Mouse (Mus musculus): ENCODE data around the gene Commd9.

The Commd9 gene
- long read RNA-seq, experiment 1, transcript Commd9-201 (6 exons, 1,191 nt) = major isoform, 52 of 60 reads
- long read RNA-seq, experiment 1, partial matches to known transcripts = 0 of 60 reads
- long read RNA-seq, experiment 1, other reads (novel, unspliced or antisense) = 7 of 60 reads
- long read RNA-seq, experiment 2, transcript Commd9-201 (6 exons, 1,191 nt) = major isoform, 58 of 67 reads
- long read RNA-seq, experiment 2, partial matches to known transcripts = 2 of 67 reads
- long read RNA-seq, experiment 2, other reads (novel, unspliced or antisense) = 7 of 67 reads

GRCm38 (mm10) chr2:101885768-101886438 lies at the start of gene Commd9:
Gene Commd9 (plus strand): TSS chr2:101886247.
- intact Hi-C loops (cut with DNase I) = no loop called here

DNA sequence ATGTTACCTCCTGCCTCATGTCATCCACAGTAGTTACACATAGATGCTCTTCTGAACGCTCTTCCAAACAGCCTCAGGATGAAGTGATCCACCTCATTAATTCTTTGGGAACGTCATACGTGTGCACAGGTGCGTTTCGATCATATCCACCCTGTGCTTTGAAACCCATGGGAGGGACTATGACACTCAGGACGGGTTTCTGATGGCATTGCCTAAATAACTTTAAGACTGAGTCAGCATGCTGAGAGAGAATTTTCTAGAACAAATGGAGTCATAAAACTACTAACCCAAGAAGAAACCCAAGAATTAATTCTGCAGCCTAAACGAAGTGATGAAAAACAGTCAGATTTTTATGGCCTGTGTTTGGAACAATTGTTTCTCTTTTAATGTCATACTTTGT lies 43.3 kb upstream of the Commd9 start:
- intact Hi-C loops (cut with DNase I) = no loop called here

GRCm38 (mm10) chr2:101854792-101855191 lies 31.3 kb upstream of the Commd9 start:
- intact Hi-C loops (cut with DNase I) = no loop called here

DNA sequence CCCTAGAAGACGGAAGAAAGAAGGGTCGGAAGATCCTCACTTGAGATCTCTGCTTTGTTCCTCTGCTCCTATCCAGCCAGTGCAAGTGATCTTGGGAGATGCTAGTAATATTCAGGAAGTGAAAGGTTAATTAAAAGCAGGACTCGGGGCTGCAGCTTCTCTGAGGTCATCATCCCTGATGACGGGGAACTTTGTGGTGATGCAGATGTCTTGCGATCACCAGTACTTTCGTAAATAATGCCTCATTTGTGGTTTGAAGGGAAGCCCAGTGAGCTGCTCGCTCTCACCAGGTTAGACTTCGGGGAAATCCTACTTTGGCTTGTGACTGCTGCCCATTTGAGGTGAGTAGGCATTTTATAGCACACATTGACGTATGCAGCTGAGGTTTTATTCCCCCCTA lies 29.9 kb upstream of the Commd9 start:
- intact Hi-C loops (cut with DNase I) = no loop called here

DNA sequence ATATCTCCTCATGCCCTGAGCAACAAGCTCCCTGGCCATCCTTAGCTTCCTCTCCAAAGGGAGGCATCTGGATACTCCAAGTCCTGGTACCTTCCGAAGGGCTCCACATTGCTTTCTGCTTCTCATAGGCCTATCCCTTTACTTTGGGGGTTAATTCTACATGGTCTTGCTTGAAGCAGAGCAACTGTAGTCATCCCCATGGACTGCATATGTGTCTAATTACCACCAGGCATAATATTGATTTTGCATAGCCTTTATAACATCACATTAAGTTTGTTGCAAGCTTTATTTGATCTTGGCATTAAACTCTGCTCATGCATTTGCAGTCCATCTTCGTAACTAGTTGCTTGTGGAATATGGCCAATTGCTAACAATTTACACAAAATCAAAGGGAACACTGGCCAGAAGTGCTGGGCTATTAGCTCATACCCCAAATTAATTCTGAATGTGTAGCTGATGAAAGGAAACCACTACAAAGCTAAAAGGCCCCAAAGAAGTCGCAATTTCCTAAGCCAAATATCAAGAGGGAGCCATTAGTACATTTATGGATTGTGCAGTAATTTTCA lies 25.0 kb upstream of the Commd9 start:
- intact Hi-C loops (cut with DNase I) = no loop called here

GRCm38 (mm10) chr2:101862219-101863123 lies 23.6 kb upstream of the Commd9 start:
- intact Hi-C loops (cut with DNase I) = no loop called here

GRCm38 (mm10) chr2:101868683-101869082 lies 17.4 kb upstream of the Commd9 start:
- intact Hi-C loops (cut with DNase I) = no loop called here

- intact Hi-C loops (cut with DNase I) = loop anchor here (2.0 to 5.0 kb wide), 2 partner anchors 164 to 179 kb away; no protein-coding TSS in a partner anchor
Observed at GRCm38 (mm10) chr2:101871179-101871578, 14.9 kb upstream of the Commd9 start.

DNA sequence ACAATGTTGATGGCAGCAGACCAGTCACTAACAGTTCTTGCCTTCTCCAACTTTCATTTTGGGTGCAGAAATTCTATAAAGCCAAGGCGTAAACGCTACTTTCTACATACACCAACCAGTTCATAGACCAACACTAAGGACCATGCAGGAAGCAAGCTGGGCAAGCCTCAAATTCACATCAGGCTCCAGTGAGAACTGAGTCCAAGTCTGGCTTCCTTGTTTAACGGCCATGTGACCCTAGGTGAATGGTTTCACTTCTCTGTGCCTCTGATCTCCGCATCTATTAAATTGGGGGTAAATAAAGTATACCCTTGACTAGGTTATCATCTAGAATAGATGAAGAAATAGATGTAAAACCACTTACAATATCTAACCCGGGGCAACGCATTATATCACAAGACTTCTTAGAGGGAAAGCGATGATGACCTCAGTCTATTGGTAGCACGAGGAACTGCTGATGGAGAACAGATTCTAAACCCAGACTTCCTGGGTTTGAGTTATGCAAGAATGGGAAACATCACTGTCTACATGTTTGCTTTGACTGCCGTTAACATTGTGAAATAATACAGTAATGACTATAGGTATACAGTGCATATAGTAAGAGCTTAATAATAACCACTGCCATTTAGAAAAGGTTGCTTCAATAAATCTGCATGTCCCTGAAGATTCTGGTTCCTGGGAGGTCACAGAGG lies 4.4 kb upstream of the Commd9 start:
- intact Hi-C loops (cut with DNase I) = no loop called here

DNA sequence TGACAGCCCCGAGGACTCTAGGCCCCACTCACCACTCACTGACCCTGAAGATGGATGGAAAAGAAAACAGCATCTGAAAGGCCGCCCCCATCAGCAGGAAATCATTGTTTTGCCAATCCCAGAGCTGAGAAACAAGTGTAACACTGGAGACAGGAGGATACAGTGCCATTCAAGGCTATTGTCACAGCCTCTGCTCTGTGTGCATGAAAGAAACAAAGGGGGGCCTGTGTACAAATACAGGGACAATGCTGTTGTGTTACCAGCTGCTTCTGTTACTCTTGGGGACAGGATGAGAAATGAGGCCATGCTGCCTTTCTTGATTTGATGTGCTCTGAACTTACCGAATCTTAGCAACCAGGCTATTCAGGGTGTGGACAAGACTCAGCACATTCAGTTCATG lies 3.0 kb upstream of the Commd9 start, which contains the start of gene Prr5l:
Gene Prr5l (minus strand): TSS at position 30 of the 400 bp plus-strand sequence.
- intact Hi-C loops (cut with DNase I) = no loop called here

- intact Hi-C loops (cut with DNase I) = no loop called here
Observed at GRCm38 (mm10) chr2:101884286-101884685, 1.8 kb upstream of the Commd9 start.

DNA sequence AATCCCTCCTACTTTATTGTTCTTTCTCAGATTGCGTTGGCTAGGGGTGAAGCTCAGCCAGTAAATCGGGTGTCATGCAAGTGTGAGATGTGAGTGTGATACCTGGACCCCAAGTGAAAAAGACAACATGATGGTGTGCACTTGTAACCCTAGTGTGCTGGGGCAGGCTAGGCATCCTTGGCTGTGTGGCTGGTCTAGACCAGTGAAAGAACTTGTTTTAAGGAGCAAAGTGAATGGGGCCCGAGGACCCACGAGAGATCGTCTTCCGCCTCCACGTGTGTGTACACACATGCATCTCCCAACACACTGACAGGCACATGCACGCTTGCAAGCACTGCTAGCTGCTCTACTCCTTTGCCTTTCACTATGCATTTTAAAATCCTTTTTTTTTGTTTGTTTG lies 2.8 kb downstream of the Commd9 start:
- intact Hi-C loops (cut with DNase I) = no loop called here

GRCm38 (mm10) chr2:101891143-101891542 lies 5.1 kb downstream of the Commd9 start:
- intact Hi-C loops (cut with DNase I) = no loop called here

GRCm38 (mm10) chr2:101894126-101894525 lies 8.1 kb downstream of the Commd9 start:
- intact Hi-C loops (cut with DNase I) = no loop called here

- intact Hi-C loops (cut with DNase I) = no loop called here
Observed at GRCm38 (mm10) chr2:101896425-101897204, 10.6 kb downstream of the Commd9 start.

DNA sequence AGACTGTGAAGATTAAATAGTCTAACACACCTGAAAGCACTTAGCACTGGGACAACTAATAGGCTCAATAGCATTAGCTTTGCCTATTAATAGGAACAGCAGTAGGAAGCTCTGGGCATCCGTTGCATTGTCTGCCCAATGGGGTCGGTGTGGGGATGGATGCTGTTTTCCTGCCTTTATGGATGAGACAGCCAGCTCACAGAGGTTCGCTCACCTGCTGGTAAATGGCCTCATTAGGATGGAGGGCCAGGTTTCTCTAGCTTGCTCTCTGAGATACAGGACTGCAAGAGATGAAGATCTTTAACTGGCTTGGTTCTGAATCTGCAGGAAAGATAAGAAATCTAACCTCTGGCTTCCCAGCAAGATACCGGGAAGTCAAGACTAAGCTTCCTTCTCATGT lies 16.1 kb downstream of the Commd9 start:
- intact Hi-C loops (cut with DNase I) = loop anchor here (10.0 kb wide), 1 partner anchor 173 kb away; no protein-coding TSS in a partner anchor

DNA sequence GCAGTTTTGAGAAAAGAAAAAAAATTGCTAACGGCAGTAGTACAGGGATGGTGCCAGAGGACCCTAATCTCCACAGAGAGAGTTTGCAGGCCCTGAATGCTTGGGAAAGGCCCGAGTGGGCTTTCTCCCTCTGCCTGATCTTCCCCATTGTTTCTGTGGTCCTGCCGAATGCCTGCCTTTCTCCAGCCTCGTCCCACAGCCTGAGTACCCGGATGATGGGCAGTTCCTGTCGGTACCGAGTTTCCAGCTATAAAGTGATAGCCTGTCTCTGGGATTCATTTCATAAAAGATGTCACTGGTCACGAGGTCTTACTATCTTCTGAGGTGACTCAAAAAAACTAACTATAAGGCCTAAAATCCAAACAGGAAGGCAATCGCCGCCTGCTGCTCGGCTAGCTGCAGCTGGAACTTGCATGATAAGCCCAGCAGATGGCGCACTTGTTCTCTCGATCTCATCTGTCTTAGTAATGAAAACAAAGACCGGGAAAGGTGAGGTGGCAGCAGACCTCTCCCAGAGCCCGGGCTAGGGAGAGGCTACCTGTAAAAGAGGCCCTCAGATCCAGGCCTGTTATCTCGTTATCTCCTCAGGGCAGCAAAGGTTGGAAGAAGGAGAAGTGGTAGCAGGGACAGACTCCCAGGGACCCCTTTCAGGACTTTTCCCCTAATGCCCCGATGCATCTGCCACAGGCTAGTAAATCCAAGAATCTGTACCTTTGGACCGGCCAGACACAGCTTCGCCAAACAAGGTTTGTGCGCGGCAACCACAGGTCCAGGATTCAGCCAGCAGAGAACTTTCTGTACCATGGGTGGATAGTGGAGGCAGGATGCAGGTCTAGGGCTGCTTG lies 19.7 kb downstream of the Commd9 start:
- intact Hi-C loops (cut with DNase I) = loop anchor here (2.0 to 10.0 kb wide), 2 partner anchors 169 to 547 kb away; partner anchors contain the start of gene Fjx1

DNA sequence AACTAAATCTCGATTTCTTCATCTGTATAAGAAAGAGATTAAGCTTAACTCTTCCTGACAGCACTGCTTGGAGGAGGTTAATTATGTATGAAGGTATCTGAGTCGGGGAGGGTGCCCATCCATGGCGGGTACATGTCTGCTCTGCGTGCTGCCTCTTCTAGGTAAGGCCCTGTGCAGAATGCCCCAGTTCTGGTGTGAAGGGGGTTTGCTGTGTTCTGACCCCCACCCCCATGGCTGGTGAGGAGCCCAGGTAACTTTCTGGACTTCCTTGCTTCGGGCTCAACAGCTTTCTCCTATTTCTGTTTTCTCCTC lies 20.3 kb downstream of the Commd9 start:
- intact Hi-C loops (cut with DNase I) = loop anchor here (10.0 kb wide), 1 partner anchor 168 kb away; no protein-coding TSS in a partner anchor
